Comparison of ENCODE assay signal across 8 mouse cellular contexts in genomic region chr6:127945725-127946124, GRCm38 (mm10). TPM values are rescaled to one million over a fixed set of nuclear protein-coding genes. Genes with fewer than 3 reads are reported as not detected.
DNase-seq lines count a peak whose midpoint lies in the region; ATAC-seq and TF ChIP-seq lines count a peak whose summit lies in the region.

No protein-coding gene starts in this region.

- no peaks in the 10 kb centered on the region for H3K9me3 ChIP-seq in forebrain, postnatal 0 days (ENCODE audit: low read length)
- H3K9me3 ChIP-seq in hindbrain, embryonic 14.5 days (ENCODE audit: control insufficient read depth, low read length) = no peaks in the 10 kb centered on the region

- 52% methylated on average over 9 of the region's 9 CpGs for WGBS in forebrain, postnatal 0 days
- 64% methylated on average over 9 of the region's 9 CpGs for WGBS in hindbrain, embryonic 14.5 days

- no peak overlapping the region for H3K4me3 ChIP-seq in forebrain, postnatal 0 days (ENCODE audit: low read depth, low read length)
- H3K4me3 ChIP-seq in hindbrain, embryonic 14.5 days (replicated peaks; ENCODE audit: low read length) = no peak overlapping the region

- peak; percentile 92 for ATAC-seq in forebrain, postnatal 0 days
- peak; percentile 82 for ATAC-seq in hindbrain, embryonic 14.5 days (ENCODE audit: low FRiP score)

- H3K4me1 ChIP-seq in forebrain, postnatal 0 days (ENCODE audit: insufficient read depth) = no peaks in the 10 kb centered on the region
- no peaks in the 10 kb centered on the region for H3K4me1 ChIP-seq in hindbrain, embryonic 14.5 days (replicated peaks; ENCODE audit: control insufficient read depth, insufficient read depth, low read length)

- no peak overlapping the region for H3K27ac ChIP-seq in forebrain, postnatal 0 days (ENCODE audit: low read depth, low read length)
- H3K27ac ChIP-seq in hindbrain, embryonic 14.5 days = no peak overlapping the region

- H3K9ac ChIP-seq in forebrain, postnatal 0 days = no peak overlapping the region
- no peak overlapping the region for H3K9ac ChIP-seq in hindbrain, embryonic 14.5 days

- peak; percentile 95 for TF ChIP-seq CTCF in forebrain, postnatal 0 days (IDR thresholded peaks at IDR 0.05; ENCODE audit: low read depth)

- H3K4me2 ChIP-seq in forebrain, postnatal 0 days (ENCODE audit: low read depth) = no peak overlapping the region
- no peak overlapping the region for H3K4me2 ChIP-seq in hindbrain, embryonic 14.5 days (replicated peaks)

- H3K36me3 ChIP-seq in forebrain, postnatal 0 days (ENCODE audit: insufficient read depth) = no peaks in the 10 kb centered on the region
- H3K36me3 ChIP-seq in hindbrain, embryonic 14.5 days (replicated peaks; ENCODE audit: control insufficient read depth, insufficient read depth) = no peaks in the 10 kb centered on the region

- DNase-seq in adrenal gland, adult (ENCODE audit: inconsistent age in 2 of 2, low spot score in 1 of 2) = peak; percentile 77 to 91
- DNase-seq in cerebellum, adult 9-10 months = peak; percentile 79
- DNase-seq in forebrain, postnatal 0 days = peak; percentile 87
- peak; percentile 89 for DNase-seq in hindbrain, embryonic 14.5 days (ENCODE audit: low spot score)
- peak; percentile 51 for DNase-seq in layer of hippocampus, adult 9-11 months
- peak; percentile 66 for DNase-seq in lung, postnatal 25 days (ENCODE audit: low spot score)
- DNase-seq in right cerebral cortex, adult 2 months (ENCODE audit: low spot score in 2 of 2) = peak; percentile 85 to 89
- DNase-seq in T-cell, adult 2 months (ENCODE audit: low spot score) = no peak

- H3K27me3 ChIP-seq in forebrain, postnatal 0 days (ENCODE audit: insufficient read depth, low read length) = no peaks in the 10 kb centered on the region
- no peaks in the 10 kb centered on the region for H3K27me3 ChIP-seq in hindbrain, embryonic 14.5 days (ENCODE audit: control insufficient read depth, insufficient read depth, low read length)

RNA-seq across cellular contexts. Expression of gene Tspan11, which starts 58.3 kb away (rescaled TPM):
- 5.9 and 6.4 TPM in 2 replicates for total RNA-seq in forebrain, postnatal 0 days (2014; rRNA removed)
- polyA plus RNA-seq in forebrain, postnatal 0 days (2015; fragmentation: Nextera tagmentation; extraction: Ambion mirVana) = 6.8 and 7.6 TPM in 2 replicates
- polyA plus RNA-seq in hindbrain, embryonic 14.5 days (2014; fragmentation: Nextera tagmentation; extraction: Ambion mirVana) = 4.2 and 5.6 TPM in 2 replicates
